Mouse (Mus musculus) cerebellum, postnatal 36 days (tissue): ENCODE data around the gene Pkdrej.

Source experiments
- DNase-seq, 2 experiments: peaks; one replicate each; pipeline ENCODE4 v3.0.0; 2021 to 2022; ENCODE audit warnings: mixed read lengths in 2 of 2

Gene Pkdrej

GRCm38 (mm10) chr15:85765022-85765421 is 56.5 kb downstream of the Pkdrej start:
- DNase-seq, result no peak
